Mouse (Mus musculus): ENCODE results near the gene Tapt1. TPM values are rescaled to one million over a fixed set of nuclear protein-coding genes. Genes with fewer than 3 reads are reported as not detected.
A peak's percentile ranks its signal among the peaks of the same experiment; 100 is the strongest.

The Tapt1 gene
- polyA plus RNA-seq, 1 experiment from 2014 or later: 26.7 TPM

GRCm38 (mm10) chr5:44233933-44234332 lies 7.5 kb upstream of the Tapt1 start:
- H3K9ac ChIP-seq: no peak overlapping the region
- ATAC-seq (ENCODE audit: low read depth): no peak
- H3K4me2 ChIP-seq: no peak overlapping the region
- H3K36me3 ChIP-seq: 0 out of 2 replicates have a peak, but pooled peaks cover 3% of the 10 kb centered on the region
- no peaks in the 10 kb centered on the region for H3K9me3 ChIP-seq (replicated peaks)
- no peaks in the 10 kb centered on the region for H3K27me3 ChIP-seq
- no peak overlapping the region for H3K4me3 ChIP-seq (replicated peaks)
- no peak overlapping the region for H3K27ac ChIP-seq
- DNase-seq: no peak
- WGBS (ENCODE audit: insufficient replicate concordance): 79% methylated on average over 3 of the region's 3 CpGs
- peaks cover 14% of the 10 kb centered on the region for H3K4me1 ChIP-seq (replicated peaks)

- Histone ChIP-seq H3K4me2 (peak overlapping the region; percentile 11; the same call in 1 of the 2 replicates), H3K27me3 (no peaks in the 10 kb centered on the region), H3K4me1 (replicated peaks) (peaks cover 37% of the 10 kb centered on the region), H3K4me3 (replicated peaks) (no peak overlapping the region), H3K9ac (no peak overlapping the region), H3K27ac (no peak overlapping the region), H3K36me3 (no peaks in the 10 kb centered on the region), H3K9me3 (replicated peaks) (no peaks in the 10 kb centered on the region)
- ATAC-seq (ENCODE audit: low read depth) (no peak), DNase-seq (no peak)
- WGBS (ENCODE audit: insufficient replicate concordance): 76% methylated on average over 4 of the region's 4 CpGs
Measured at GRCm38 (mm10) chr5:44228756-44229155, 2.3 kb upstream of the Tapt1 start.

- Histone ChIP-seq H3K27me3 (no peaks in the 10 kb centered on the region), H3K36me3 (no peaks in the 10 kb centered on the region), H3K9me3 (replicated peaks) (no peaks in the 10 kb centered on the region), H3K4me1 (replicated peaks) (peaks cover 42% of the 10 kb centered on the region), H3K27ac (no peak overlapping the region), H3K4me3 (replicated peaks) (peak overlapping the region; percentile 95; the same call in 1 of the 2 replicates), H3K9ac (0 out of 2 replicates have a peak overlapping the region, but pooled peaks have one; percentile 17), H3K4me2 (peak overlapping the region; percentile 40; the same call in 1 of the 2 replicates)
- 50% methylated on average over 1 of the region's 1 CpGs for WGBS (ENCODE audit: insufficient replicate concordance)
- ATAC-seq (ENCODE audit: low read depth) (no peak), DNase-seq (no peak)
Measured at GRCm38 (mm10) chr5:44228323-44228722, 1.9 kb upstream of the Tapt1 start.

GRCm38 (mm10) chr5:44227462-44227840 lies 1.0 kb upstream of the Tapt1 start:
- H3K4me3 ChIP-seq (replicated peaks): peak overlapping the region; percentile 95
- ATAC-seq (ENCODE audit: low read depth) (no peak), DNase-seq (no peak)
- 4% methylated on average over 6 of the region's 6 CpGs for WGBS (ENCODE audit: insufficient replicate concordance)
- peaks cover 50% of the 10 kb centered on the region for H3K4me1 ChIP-seq (replicated peaks)
- peaks cover 6% of the 10 kb centered on the region; the same call in 1 of the 2 replicates for H3K36me3 ChIP-seq
- no peaks in the 10 kb centered on the region for H3K27me3 ChIP-seq
- peak overlapping the region; percentile 87 for H3K4me2 ChIP-seq
- no peaks in the 10 kb centered on the region for H3K9me3 ChIP-seq (replicated peaks)
- peak overlapping the region; percentile 98 for H3K9ac ChIP-seq
- peak overlapping the region; percentile 90 for H3K27ac ChIP-seq

GRCm38 (mm10) chr5:44225911-44226520 lies 410 bp downstream of the Tapt1 start:
- Histone ChIP-seq H3K9me3 (replicated peaks) (no peaks in the 10 kb centered on the region), H3K27ac (peak overlapping the region; percentile 90), H3K9ac (peak overlapping the region; percentile 98), H3K36me3 (peaks cover 6% of the 10 kb centered on the region; the same call in 1 of the 2 replicates), H3K27me3 (no peaks in the 10 kb centered on the region), H3K4me3 (replicated peaks) (peak overlapping the region; percentile 95), H3K4me2 (peak overlapping the region; percentile 87), H3K4me1 (replicated peaks) (peaks cover 61% of the 10 kb centered on the region)
- peak; percentile 54 for ATAC-seq (ENCODE audit: low read depth)
- DNase-seq: peak; percentile 25
- under 1% methylated on average over 66 of the region's 72 CpGs for WGBS (ENCODE audit: insufficient replicate concordance)

GRCm38 (mm10) chr5:44224916-44225600 lies 1.4 kb downstream of the Tapt1 start:
- peak overlapping the region; percentile 90 for H3K27ac ChIP-seq
- WGBS (ENCODE audit: insufficient replicate concordance): 55% methylated on average over 4 of the region's 4 CpGs
- DNase-seq: no peak

GRCm38 (mm10) chr5:44224251-44224650 lies 2.2 kb downstream of the Tapt1 start:
- H3K27me3 ChIP-seq: no peaks in the 10 kb centered on the region
- no peaks in the 10 kb centered on the region for H3K9me3 ChIP-seq (replicated peaks)
- H3K4me3 ChIP-seq (replicated peaks): peak overlapping the region; percentile 95
- DNase-seq (peak; percentile 50), ATAC-seq (ENCODE audit: low read depth) (no peak)
- H3K27ac ChIP-seq: peak overlapping the region; percentile 90
- H3K4me1 ChIP-seq (replicated peaks): peaks cover 73% of the 10 kb centered on the region
- 10% methylated on average over 6 of the region's 6 CpGs for WGBS (ENCODE audit: insufficient replicate concordance)
- peaks cover 14% of the 10 kb centered on the region for H3K36me3 ChIP-seq
- H3K9ac ChIP-seq: peak overlapping the region; percentile 98
- H3K4me2 ChIP-seq: peak overlapping the region; percentile 87

More at GRCm38 (mm10) chr5:44224916-44225600, 1.4 kb downstream of the Tapt1 start:
- no peaks in the 10 kb centered on the region for H3K9me3 ChIP-seq (replicated peaks)
- H3K4me1 ChIP-seq (replicated peaks): peaks cover 66% of the 10 kb centered on the region
- H3K36me3 ChIP-seq: peaks cover 9% of the 10 kb centered on the region
- peak overlapping the region; percentile 95 for H3K4me3 ChIP-seq (replicated peaks)
- ATAC-seq (ENCODE audit: low read depth): no peak
- peak overlapping the region; percentile 98 for H3K9ac ChIP-seq
- H3K4me2 ChIP-seq: peak overlapping the region; percentile 87
- no peaks in the 10 kb centered on the region for H3K27me3 ChIP-seq

GRCm38 (mm10) chr5:44223341-44223881 lies 3.0 kb downstream of the Tapt1 start:
- WGBS (ENCODE audit: insufficient replicate concordance): 25% methylated on average over 16 of the region's 16 CpGs

GRCm38 (mm10) chr5:44220430-44220829 lies 6.0 kb downstream of the Tapt1 start:
- no peaks in the 10 kb centered on the region for H3K27me3 ChIP-seq
- H3K4me3 ChIP-seq (replicated peaks): no peak overlapping the region
- H3K4me1 ChIP-seq (replicated peaks): peaks cover 79% of the 10 kb centered on the region
- WGBS (ENCODE audit: insufficient replicate concordance): 66% methylated on average over 7 of the region's 7 CpGs
- DNase-seq (no peak), ATAC-seq (ENCODE audit: low read depth) (no peak)
- no peak overlapping the region for H3K27ac ChIP-seq
- H3K4me2 ChIP-seq: no peak overlapping the region
- H3K36me3 ChIP-seq: peaks cover 46% of the 10 kb centered on the region
- H3K9me3 ChIP-seq (replicated peaks): no peaks in the 10 kb centered on the region
- no peak overlapping the region; the same call in 1 of the 2 replicates for H3K9ac ChIP-seq

More at GRCm38 (mm10) chr5:44223341-44223881, 3.0 kb downstream of the Tapt1 start:
- Histone ChIP-seq H3K36me3 (peaks cover 19% of the 10 kb centered on the region), H3K9me3 (replicated peaks) (no peaks in the 10 kb centered on the region), H3K4me1 (replicated peaks) (peaks cover 73% of the 10 kb centered on the region), H3K4me2 (peak overlapping the region; percentile 87), H3K4me3 (replicated peaks) (peak overlapping the region; percentile 95), H3K27ac (peak overlapping the region; percentile 90), H3K9ac (peak overlapping the region; percentile 57), H3K27me3 (no peaks in the 10 kb centered on the region)
- peak; percentile 64 for ATAC-seq (ENCODE audit: low read depth)
- DNase-seq: peak; percentile 65

- no peak overlapping the region for H3K27ac ChIP-seq
- H3K36me3 ChIP-seq: peaks cover 51% of the 10 kb centered on the region
- no peak for DNase-seq
- no peaks in the 10 kb centered on the region for H3K9me3 ChIP-seq (replicated peaks)
- H3K4me2 ChIP-seq: no peak overlapping the region
- H3K27me3 ChIP-seq: no peaks in the 10 kb centered on the region
- no peak for ATAC-seq (ENCODE audit: low read depth)
- H3K4me3 ChIP-seq (replicated peaks): no peak overlapping the region
- peak overlapping the region; percentile 6; the same call in 1 of the 2 replicates for H3K9ac ChIP-seq
- 66% methylated on average over 4 of the region's 4 CpGs for WGBS (ENCODE audit: insufficient replicate concordance)
- H3K4me1 ChIP-seq (replicated peaks): peaks cover 79% of the 10 kb centered on the region
Measured at GRCm38 (mm10) chr5:44219871-44220270, 6.6 kb downstream of the Tapt1 start.

GRCm38 (mm10) chr5:44218483-44218882 lies 7.9 kb downstream of the Tapt1 start:
- Histone ChIP-seq H3K4me2 (no peak overlapping the region), H3K27me3 (no peaks in the 10 kb centered on the region), H3K9me3 (replicated peaks) (no peaks in the 10 kb centered on the region), H3K4me1 (replicated peaks) (peaks cover 77% of the 10 kb centered on the region), H3K27ac (no peak overlapping the region), H3K4me3 (replicated peaks) (no peak overlapping the region), H3K36me3 (peaks cover 60% of the 10 kb centered on the region), H3K9ac (no peak overlapping the region)
- WGBS (ENCODE audit: insufficient replicate concordance): 68% methylated on average over 4 of the region's 4 CpGs
- DNase-seq (no peak), ATAC-seq (ENCODE audit: low read depth) (no peak)

All from liver, embryonic 13.5 days (tissue).